Mouse (Mus musculus) olfactory bulb, adult 2 months (tissue): ENCODE measurements around the gene Bbs4. TPM values are rescaled to one million over a fixed set of nuclear protein-coding genes. Genes with fewer than 3 reads are reported as not detected.
A peak's percentile ranks its signal among the peaks of the same experiment; 100 is the strongest.

Source experiments
- H3K27ac ChIP-seq: fragments of 200-500 bp; 2 replicates; pipeline ENCODE4 v1.5.1; 2012; ENCODE audit warnings: low read depth, low read length; ENCODE audit not compliant: insufficient read depth
- H3K4me1 ChIP-seq: fragments of 200-500 bp; 2 replicates; pipeline ENCODE4 v1.6.1; 2012; ENCODE audit warnings: low read length; ENCODE audit not compliant: control insufficient read depth, insufficient read depth
- H3K4me3 ChIP-seq: fragments of 200-500 bp; 2 replicates; pipeline ENCODE4 v1.5.1; 2012; ENCODE audit warnings: mild to moderate bottlenecking, low read depth, low read length, moderate library complexity; ENCODE audit not compliant: insufficient read depth
- CTCF ChIP-seq: fragments of 200-500 bp; IDR thresholded peaks from 2 replicates; pipeline ENCODE4 v1.5.1; 2012; ENCODE audit warnings: low read depth, mild to moderate bottlenecking, low read length, moderate library complexity; ENCODE audit not compliant: insufficient read depth
- POLR2A ChIP-seq: fragments of 200-500 bp; IDR thresholded peaks from 2 replicates; pipeline ENCODE4 v1.6.1; 2012; ENCODE audit warnings: mild to moderate bottlenecking, low read depth, low read length, moderate library complexity; ENCODE audit not compliant: insufficient read depth
- WGBS: fragments of 180-500 bp; shearing (Covaris S2); methylation state at CpG from one replicate; pipeline ENCODE4 v1.1.7; 2018; 5-methylcytosine and 5-hydroxymethylcytosine counted together
- polyA plus RNA-seq: library from polyadenylated mRNA; stranded (reverse); fragments of >200 nt; gene quantifications from 2 replicates; pipeline ENCODE4 v1.2.4, GENCODE M21; 2012; ENCODE audit warnings: low replicate concordance; ENCODE audit not compliant: missing spikeins, insufficient read depth, insufficient read length

The Bbs4 gene
- polyA plus RNA-seq, 1 experiment, result not detected

DNA sequence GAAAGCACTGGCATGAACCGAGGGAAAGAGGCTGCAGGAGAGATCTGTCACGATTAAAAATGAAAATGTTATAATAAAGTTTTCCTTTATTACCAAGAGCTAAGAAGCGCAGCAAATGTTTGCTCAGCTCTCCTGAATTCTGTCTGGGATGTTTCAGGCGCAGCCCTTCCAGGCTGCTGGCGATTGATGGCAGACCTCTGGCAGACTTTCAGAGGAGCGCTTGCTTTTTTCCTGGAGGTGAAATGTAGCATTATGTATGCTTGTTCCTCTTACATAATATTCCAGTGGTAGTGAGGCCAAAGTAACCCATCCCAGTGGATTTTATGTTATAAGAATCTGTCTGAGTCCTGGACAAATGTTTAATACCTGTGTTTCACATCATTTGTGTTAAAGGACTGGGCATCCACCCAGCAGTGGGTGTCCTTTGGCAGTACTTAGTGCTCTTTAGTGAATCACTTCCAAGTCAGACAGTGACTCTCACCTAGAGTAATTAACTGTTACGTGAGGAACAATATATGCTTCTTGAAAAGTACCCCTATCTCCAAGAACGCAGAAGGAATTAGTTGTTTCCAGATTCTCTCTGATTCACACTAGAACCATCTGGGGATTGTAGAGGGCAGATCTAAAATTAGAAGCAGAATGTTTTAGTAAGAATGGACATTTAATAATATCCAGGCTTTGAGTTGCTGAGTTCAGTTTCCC lies 42.6 kb downstream of the Bbs4 start:
- WGBS, result 69% methylated on average over 8 of the region's 8 CpGs
- Histone ChIP-seq H3K4me3 (no peak overlapping the region), H3K4me1 (0 out of 2 replicates have a peak, but pooled peaks cover 8% of the 10 kb centered on the region), H3K27ac (no peak overlapping the region)
- TF ChIP-seq POLR2A (no peak), CTCF (no peak)

- Histone ChIP-seq H3K4me3 (no peak overlapping the region), H3K4me1 (0 out of 2 replicates have a peak, but pooled peaks cover 8% of the 10 kb centered on the region), H3K27ac (no peak overlapping the region)
- no peak for TF ChIP-seq CTCF
- no peak for TF ChIP-seq POLR2A
- 91% methylated on average over 2 of the region's 2 CpGs for WGBS
Measured at GRCm38 (mm10) chr9:59307890-59308289, 45.4 kb downstream of the Bbs4 start.

DNA sequence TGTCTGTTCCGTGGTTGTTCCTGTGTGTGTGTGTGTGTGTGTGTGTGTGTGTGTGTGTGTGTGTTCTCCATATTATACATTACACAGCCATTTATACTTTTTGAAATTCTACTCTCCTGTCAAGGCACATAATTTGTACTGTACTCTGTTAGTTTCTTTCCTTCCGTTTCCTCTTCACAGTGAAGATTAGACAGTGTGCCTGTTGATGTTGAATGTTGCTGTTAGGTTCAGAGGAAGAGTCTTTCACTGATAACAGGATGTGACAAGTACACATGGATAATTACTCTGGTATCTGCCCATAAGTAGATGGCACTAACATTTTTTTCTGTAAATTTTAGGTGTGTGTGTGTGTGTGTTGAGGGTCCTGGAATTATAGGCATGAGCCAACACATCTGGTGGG lies 56.9 kb downstream of the Bbs4 start:
- Histone ChIP-seq H3K4me3 (no peak overlapping the region), H3K4me1 (no peaks in the 10 kb centered on the region), H3K27ac (no peak overlapping the region)
- 84% methylated on average over 2 of the region's 2 CpGs for WGBS
- TF ChIP-seq CTCF, result no peak
- no peak for TF ChIP-seq POLR2A

GRCm38 (mm10) chr9:59292493-59292875 lies 60.8 kb downstream of the Bbs4 start:
- no peak overlapping the region for H3K4me3 ChIP-seq
- H3K27ac ChIP-seq, result no peak overlapping the region
- WGBS, result 40% methylated on average over 3 of the region's 3 CpGs
- TF ChIP-seq POLR2A, result no peak
- no peak for TF ChIP-seq CTCF
- no peaks in the 10 kb centered on the region for H3K4me1 ChIP-seq

DNA sequence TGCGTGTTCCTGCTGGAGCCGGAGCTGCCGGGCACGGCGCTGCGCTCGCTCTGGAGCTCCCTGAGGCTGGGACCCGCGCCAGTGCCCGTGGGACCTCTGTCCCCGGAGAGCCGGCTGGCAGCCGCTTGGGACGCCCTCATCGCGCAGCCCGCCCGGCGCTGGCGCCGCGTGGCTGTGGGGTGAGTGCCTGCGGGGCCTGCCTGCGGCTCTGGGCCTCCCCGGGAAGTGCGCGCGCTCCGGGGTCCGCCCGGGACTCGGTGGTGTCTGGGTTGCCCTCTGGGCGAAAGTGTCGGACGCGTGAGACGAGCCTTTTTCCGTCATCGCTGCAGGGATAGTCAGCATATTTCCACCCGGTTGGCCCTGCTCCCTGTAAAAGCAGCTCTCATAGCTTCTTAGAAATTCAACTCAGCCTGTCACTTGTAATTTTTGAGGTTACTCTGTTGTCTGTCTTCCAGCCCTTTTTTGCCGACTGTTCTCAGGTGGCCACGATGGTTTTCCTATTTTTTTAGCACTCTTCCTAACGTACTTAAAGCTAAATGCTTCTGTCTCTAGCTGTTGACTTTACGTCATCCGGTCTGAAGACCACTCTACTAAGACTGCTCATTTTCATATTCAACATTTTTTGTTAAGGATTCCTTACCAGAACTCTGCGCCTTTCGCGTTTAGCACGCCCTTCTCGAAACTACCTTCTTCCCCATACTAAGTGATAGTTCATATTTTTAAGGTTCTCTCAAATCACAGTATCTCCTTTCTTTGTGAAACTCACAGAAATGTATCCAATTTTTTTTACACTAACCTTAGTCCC lies 61.4 kb downstream of the Bbs4 start:
- no peaks in the 10 kb centered on the region for H3K4me1 ChIP-seq
- H3K27ac ChIP-seq, result no peak overlapping the region; the same call in 1 of the 2 replicates
- TF ChIP-seq POLR2A, result no peak
- TF ChIP-seq CTCF, result no peak
- under 1% methylated on average over 50 of the region's 50 CpGs for WGBS
- H3K4me3 ChIP-seq, result peak overlapping the region; percentile 75

GRCm38 (mm10) chr9:59290957-59291687 lies 62.2 kb downstream of the Bbs4 start, which contains the start of gene Adpgk:
TSS of gene Adpgk (plus strand) at chr9:59291558.
- TF ChIP-seq CTCF (no peak), POLR2A (peak; percentile 99)
- Histone ChIP-seq H3K4me1 (no peaks in the 10 kb centered on the region), H3K27ac (peak within 1 kb of the TSS; percentile 72), H3K4me3 (peak within 1 kb of the TSS; percentile 75)
- WGBS, result under 1% methylated on average over 58 of the region's 58 CpGs

GRCm38 (mm10) chr9:59289529-59290115 lies 63.7 kb downstream of the Bbs4 start:
- no peak for TF ChIP-seq CTCF
- H3K4me1 ChIP-seq, result no peaks in the 10 kb centered on the region

GRCm38 (mm10) chr9:59288685-59289410 lies 64.5 kb downstream of the Bbs4 start:
- no peak for TF ChIP-seq CTCF
- no peak for TF ChIP-seq POLR2A
- Histone ChIP-seq H3K4me3 (no peak overlapping the region), H3K4me1 (no peaks in the 10 kb centered on the region), H3K27ac (no peak overlapping the region)
- WGBS, result 86% methylated on average over 3 of the region's 3 CpGs

More at GRCm38 (mm10) chr9:59289529-59290115, 63.7 kb downstream of the Bbs4 start:
- Histone ChIP-seq H3K27ac (no peak overlapping the region), H3K4me3 (no peak overlapping the region)
- WGBS, result 87% methylated on average over 6 of the region's 6 CpGs
